Mouse (Mus musculus) intestine, embryonic 16.5 days (tissue): ENCODE measurements around the gene Esyt2. TPM values are rescaled to one million over a fixed set of nuclear protein-coding genes. Genes with fewer than 3 reads are reported as not detected.
A peak's percentile ranks its signal among the peaks of the same experiment; 100 is the strongest.
"Not testable (repeated sequence)": the region's sequence is repeated elsewhere in the genome, so short reads cannot be mapped to it uniquely, and the experiment has no call there.

Experiments used
- ATAC-seq: fragments of 200-750 bp; cut with Nextera tagmentation; 2 replicates; pipeline ENCODE4 v1.8.0; 2017; ENCODE audit warnings: moderate TSS enrichment, moderate library complexity
- H3K27ac ChIP-seq: fragments of 300-500 bp; sonication (generic); 2 replicates; pipeline ENCODE4 v1.5.1; 2014; ENCODE audit warnings: mild to moderate bottlenecking, low read length
- H3K27me3 ChIP-seq: fragments of 300-500 bp; sonication (generic); replicated peaks from 2 replicates; pipeline ENCODE4 v1.6.1; 2014; ENCODE audit warnings: low read length, control low read depth, mixed read lengths; ENCODE audit not compliant: control insufficient read depth, insufficient read depth
- H3K36me3 ChIP-seq: fragments of 300-500 bp; sonication (generic); 2 replicates; pipeline ENCODE4 v1.6.1; 2014; ENCODE audit warnings: low read length, control low read depth; ENCODE audit not compliant: control insufficient read depth, insufficient read depth
- H3K4me1 ChIP-seq: fragments of 300-500 bp; sonication (generic); 2 replicates; pipeline ENCODE4 v1.6.1; 2014; ENCODE audit warnings: low read length, control low read depth, mixed read lengths; ENCODE audit not compliant: control insufficient read depth, insufficient read depth
- H3K4me2 ChIP-seq: fragments of 300-500 bp; sonication (generic); 2 replicates; pipeline ENCODE4 v1.6.1; 2014; ENCODE audit warnings: low read depth, low read length, control low read depth
- H3K4me3 ChIP-seq: fragments of 300-500 bp; sonication (generic); 2 replicates; pipeline ENCODE4 v1.5.1; 2014; ENCODE audit warnings: mild to moderate bottlenecking, low read length
- H3K9ac ChIP-seq: fragments of 300-500 bp; sonication (generic); 2 replicates; pipeline ENCODE4 v1.6.1; 2014; ENCODE audit warnings: low read depth, low read length
- H3K9me3 ChIP-seq: fragments of 300-500 bp; sonication (generic); 2 replicates; pipeline ENCODE4 v1.6.1; 2016; ENCODE audit warnings: low read length, control low read depth; ENCODE audit not compliant: control insufficient read depth
- WGBS: fragments of 180-500 bp; shearing (Covaris S2); extraction: QIAGEN DNeasy Blood & Tissue Kit; methylation state at CpG from one replicate; pipeline ENCODE4 v1.1.7; 2014; 5-methylcytosine and 5-hydroxymethylcytosine counted together
- polyA plus RNA-seq: library from polyadenylated mRNA; unstranded; fragments of >200 nt; fragmentation: Nextera tagmentation; extraction: Ambion mirVana; gene quantifications from 2 replicates; pipeline ENCODE4 v1.2.1, GENCODE M21; 2015

Gene Esyt2
- polyA plus RNA-seq, 1 experiment from 2014 or later, result 15.7 TPM

DNA sequence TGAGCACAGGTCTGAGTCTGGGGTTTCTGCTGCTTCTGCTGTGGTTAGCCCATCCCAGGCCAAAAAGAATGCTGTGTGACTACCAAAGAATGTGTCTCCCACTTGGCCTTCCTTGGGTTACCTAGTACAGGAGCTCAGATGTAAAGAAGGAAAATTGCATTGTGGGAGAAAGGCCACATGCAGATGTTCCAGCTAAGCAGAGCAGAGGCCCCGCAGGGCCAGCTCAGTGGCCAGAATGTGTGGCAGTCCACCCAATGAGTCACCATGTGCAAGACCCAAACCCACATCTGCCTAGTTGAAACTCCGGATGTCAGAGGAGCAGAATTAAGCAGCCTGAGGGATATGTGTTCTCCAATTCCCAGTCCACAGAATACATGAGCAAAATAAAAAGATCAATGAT, 22.7 kb upstream of the Esyt2 start:
- no peak for ATAC-seq
- Histone ChIP-seq H3K9ac (no peak overlapping the region), H3K27me3 (no peaks in the 10 kb centered on the region), H3K27ac (no peak overlapping the region), H3K9me3 (no peaks in the 10 kb centered on the region), H3K4me2 (no peak overlapping the region), H3K36me3 (no peaks in the 10 kb centered on the region), H3K4me3 (no peak overlapping the region), H3K4me1 (0 out of 2 replicates have a peak, but pooled peaks cover 2% of the 10 kb centered on the region)
- 90% methylated on average over 2 of the region's 2 CpGs for WGBS

DNA sequence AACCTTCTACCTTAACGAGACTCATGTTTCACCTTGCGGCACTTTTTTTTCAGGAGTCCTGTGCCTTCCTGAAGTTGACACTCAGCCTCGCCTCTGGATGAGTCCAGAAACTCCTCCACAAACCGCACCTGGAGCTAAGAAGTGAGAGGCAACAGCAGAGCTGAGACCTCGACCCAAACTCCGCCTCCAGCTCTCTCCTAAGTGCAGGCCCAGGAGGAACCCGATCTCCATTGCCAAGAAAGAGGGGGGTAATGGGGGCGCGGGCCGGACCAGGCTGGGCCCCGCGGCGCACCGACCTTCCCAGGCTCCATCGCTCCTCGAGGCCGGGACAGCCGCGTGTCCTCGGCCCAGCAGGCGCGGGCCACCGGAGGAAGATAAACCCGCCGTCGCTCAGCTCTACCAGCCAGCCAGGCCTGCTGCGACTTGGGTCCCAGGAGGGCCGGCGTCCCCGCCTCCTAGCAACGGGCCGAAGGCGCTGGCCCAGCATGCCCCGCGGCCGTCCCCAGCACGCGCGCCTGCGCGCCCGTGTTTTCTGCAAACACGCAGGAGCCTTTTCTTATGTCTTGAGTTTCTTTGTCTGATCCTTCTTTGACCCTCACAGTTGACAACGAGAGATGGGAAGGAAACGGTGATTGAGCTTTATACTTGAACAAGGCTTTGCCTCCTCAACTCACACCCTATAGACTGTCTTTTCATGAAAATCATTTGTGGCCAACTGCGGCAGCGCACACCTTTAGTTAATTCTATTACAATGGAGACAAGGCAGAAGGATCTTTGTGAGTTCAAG, 18.2 kb upstream of the Esyt2 start, which contains the start of gene Wdr60:
TSS of gene Wdr60 (minus strand) at position 468 of the 787 bp plus-strand sequence.
- no peaks in the 10 kb centered on the region for H3K36me3 ChIP-seq
- peak within 1 kb of the TSS; percentile 66 for H3K4me2 ChIP-seq
- peak within 1 kb of the TSS; percentile 90 for H3K9ac ChIP-seq
- peak; percentile 100 for ATAC-seq
- H3K27ac ChIP-seq, result peak within 1 kb of the TSS; percentile 67
- H3K9me3 ChIP-seq, result no peaks in the 10 kb centered on the region
- H3K4me3 ChIP-seq, result peak within 1 kb of the TSS; percentile 80
- WGBS, result 4% methylated on average over 47 of the region's 47 CpGs
- H3K4me1 ChIP-seq, result 0 out of 2 replicates have a peak, but pooled peaks cover 2% of the 10 kb centered on the region
- no peaks in the 10 kb centered on the region for H3K27me3 ChIP-seq

DNA sequence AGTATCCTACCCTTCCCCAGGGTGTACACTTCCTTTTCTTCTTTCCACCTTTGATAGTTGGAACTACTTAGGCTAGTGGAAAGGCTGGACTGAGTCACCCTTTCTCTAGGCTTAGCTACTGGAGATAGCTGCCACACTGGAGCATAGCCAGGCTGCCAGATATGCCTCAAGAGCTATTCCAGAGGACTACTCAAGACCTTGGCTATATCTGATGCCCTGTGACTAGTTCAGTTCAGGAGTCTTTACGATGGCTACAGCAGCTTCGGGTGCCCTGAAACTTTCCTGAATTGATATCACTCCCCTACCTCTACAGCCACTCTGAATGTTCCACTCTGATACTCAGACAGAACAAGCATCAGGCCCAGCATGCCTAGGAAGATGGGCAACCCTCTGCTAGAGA, 16.2 kb upstream of the Esyt2 start:
- 80% methylated on average over 2 of the region's 2 CpGs for WGBS
- H3K36me3 ChIP-seq, result no peaks in the 10 kb centered on the region
- ATAC-seq, result no peak
- no peaks in the 10 kb centered on the region for H3K27me3 ChIP-seq
- H3K9me3 ChIP-seq, result no peaks in the 10 kb centered on the region
- H3K4me3 ChIP-seq, result no peak overlapping the region
- no peak overlapping the region for H3K27ac ChIP-seq
- no peak overlapping the region for H3K9ac ChIP-seq
- H3K4me1 ChIP-seq, result 0 out of 2 replicates have a peak, but pooled peaks cover 2% of the 10 kb centered on the region
- no peak overlapping the region for H3K4me2 ChIP-seq

DNA sequence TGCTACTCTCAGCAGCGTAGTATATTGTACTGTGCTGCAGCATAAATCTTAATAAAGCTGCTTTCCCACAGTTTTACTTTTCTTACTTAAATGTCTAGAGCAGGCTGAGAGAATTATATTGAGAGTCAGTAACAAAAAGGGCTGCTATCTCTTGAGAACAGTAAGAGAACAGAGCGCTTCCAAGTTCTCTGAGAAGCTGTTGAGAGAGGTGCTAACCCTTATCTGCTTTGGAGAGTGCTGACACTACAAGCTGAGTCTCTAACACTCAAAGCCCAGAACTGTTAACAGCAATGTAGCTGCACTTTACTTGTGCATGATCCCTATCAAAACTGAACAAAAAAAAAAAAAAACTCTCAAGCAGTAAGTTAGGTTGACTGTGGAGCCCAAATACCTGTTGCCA, 15.7 kb upstream of the Esyt2 start:
- H3K9me3 ChIP-seq, result no peaks in the 10 kb centered on the region
- no peak for ATAC-seq
- no peaks in the 10 kb centered on the region for H3K27me3 ChIP-seq
- 82% methylated on average over 2 of the region's 2 CpGs for WGBS
- no peak overlapping the region for H3K27ac ChIP-seq
- no peak overlapping the region for H3K4me2 ChIP-seq
- H3K36me3 ChIP-seq, result no peaks in the 10 kb centered on the region
- H3K4me1 ChIP-seq, result 0 out of 2 replicates have a peak, but pooled peaks cover 2% of the 10 kb centered on the region
- no peak overlapping the region for H3K9ac ChIP-seq
- H3K4me3 ChIP-seq, result no peak overlapping the region

DNA sequence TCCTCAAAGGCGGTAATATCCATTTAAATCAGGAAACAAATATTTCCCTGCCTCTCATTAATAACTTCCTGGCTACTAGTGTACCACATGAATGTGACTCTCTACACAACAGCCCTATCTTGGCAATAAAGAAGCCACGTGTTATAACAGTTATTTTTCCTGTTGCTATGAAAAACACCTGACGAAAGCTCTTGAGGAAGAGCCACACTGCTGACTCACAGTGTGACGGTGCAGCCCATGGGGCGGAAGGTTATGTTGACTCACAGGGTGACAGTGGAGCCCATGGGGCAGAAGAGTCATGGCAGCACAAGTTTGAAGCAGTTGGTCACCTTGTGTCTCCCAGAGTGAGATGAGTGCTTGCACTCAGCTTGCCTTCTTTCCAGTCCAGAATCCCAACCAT, 11.5 kb upstream of the Esyt2 start:
- ATAC-seq, result peak; percentile 82
- Histone ChIP-seq H3K27ac (no peak overlapping the region), H3K4me2 (no peak overlapping the region), H3K27me3 (no peaks in the 10 kb centered on the region), H3K4me1 (no peaks in the 10 kb centered on the region), H3K9me3 (no peaks in the 10 kb centered on the region), H3K9ac (no peak overlapping the region), H3K4me3 (no peak overlapping the region), H3K36me3 (no peaks in the 10 kb centered on the region)
- 71% methylated on average over 5 of the region's 5 CpGs for WGBS

DNA sequence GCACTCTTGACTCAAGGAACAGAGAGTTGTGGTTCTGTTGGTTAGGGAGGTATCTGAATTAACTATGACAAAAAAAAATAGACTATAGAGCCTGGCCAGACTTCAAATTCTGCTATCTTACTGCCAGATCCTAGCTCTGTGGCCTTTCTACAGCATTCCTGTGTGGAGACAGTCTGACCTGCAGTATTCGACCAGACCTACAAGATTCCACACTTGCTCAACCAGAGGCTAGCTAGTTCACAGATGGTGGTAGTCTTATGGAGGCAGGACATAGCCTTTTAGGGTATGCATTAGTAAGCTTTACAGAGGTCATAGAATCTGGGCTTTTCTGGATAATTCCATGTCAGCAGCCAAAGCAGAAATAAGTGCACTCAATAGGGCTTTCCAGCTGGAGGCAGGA, 10.5 kb upstream of the Esyt2 start:
- Histone ChIP-seq H3K4me3 (no peak overlapping the region), H3K9ac (no peak overlapping the region), H3K27ac (no peak overlapping the region), H3K36me3 (no peaks in the 10 kb centered on the region), H3K4me1 (no peaks in the 10 kb centered on the region), H3K27me3 (no peaks in the 10 kb centered on the region), H3K9me3 (no peaks in the 10 kb centered on the region), H3K4me2 (no peak overlapping the region)
- 68% methylated on average over 1 of the region's 1 CpGs for WGBS
- no peak for ATAC-seq

DNA sequence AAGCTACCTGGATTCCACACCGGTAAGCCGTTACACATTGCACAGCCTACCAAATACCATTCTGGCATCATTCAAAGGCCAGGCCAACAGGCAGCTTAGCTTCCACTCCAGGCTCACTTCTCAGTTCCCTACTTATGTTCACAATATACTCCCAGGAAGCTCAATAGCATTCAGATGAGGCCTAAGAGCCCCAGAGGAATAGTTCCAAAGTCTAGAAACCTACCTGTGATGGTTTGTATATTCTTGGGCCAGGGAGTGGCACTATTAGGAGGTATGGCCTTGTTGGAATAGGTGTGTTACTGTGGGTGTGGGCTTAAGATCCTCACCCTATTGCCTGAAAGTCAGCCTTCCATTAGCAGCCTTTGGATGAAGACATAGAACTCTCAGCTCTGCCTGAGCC, 9.9 kb upstream of the Esyt2 start:
- Histone ChIP-seq H3K4me1 (no peaks in the 10 kb centered on the region), H3K27ac (no peak overlapping the region), H3K36me3 (no peaks in the 10 kb centered on the region), H3K9ac (no peak overlapping the region), H3K27me3 (no peaks in the 10 kb centered on the region), H3K4me3 (no peak overlapping the region), H3K4me2 (no peak overlapping the region), H3K9me3 (no peaks in the 10 kb centered on the region)
- peak; percentile 75 for ATAC-seq
- 95% methylated on average over 2 of the region's 2 CpGs for WGBS

DNA sequence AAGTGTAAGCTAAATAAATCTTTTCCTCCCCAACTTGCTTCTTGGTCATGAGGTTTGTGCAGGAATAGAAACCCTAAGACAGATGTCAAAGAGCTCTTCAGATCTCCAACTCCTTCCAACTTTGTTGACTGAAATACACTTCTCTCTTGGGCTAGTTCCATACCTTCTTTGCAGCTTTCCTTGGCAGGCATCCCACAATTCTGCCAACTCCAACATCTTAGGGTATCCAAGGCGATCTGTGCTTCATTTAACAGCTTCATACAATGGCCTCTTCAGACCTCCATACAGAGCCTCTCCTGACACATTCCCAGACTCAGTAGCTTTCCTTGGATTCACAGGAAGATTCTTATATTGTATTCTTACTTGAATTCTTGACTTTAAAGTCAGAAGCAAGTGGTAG, 7.3 kb upstream of the Esyt2 start:
- Histone ChIP-seq H3K4me3 (no peak overlapping the region), H3K9me3 (no peaks in the 10 kb centered on the region), H3K4me1 (no peaks in the 10 kb centered on the region), H3K27me3 (no peaks in the 10 kb centered on the region), H3K9ac (no peak overlapping the region), H3K27ac (no peak overlapping the region), H3K36me3 (no peaks in the 10 kb centered on the region), H3K4me2 (no peak overlapping the region)
- WGBS, result 56% methylated on average over 1 of the region's 1 CpGs
- ATAC-seq, result no peak

DNA sequence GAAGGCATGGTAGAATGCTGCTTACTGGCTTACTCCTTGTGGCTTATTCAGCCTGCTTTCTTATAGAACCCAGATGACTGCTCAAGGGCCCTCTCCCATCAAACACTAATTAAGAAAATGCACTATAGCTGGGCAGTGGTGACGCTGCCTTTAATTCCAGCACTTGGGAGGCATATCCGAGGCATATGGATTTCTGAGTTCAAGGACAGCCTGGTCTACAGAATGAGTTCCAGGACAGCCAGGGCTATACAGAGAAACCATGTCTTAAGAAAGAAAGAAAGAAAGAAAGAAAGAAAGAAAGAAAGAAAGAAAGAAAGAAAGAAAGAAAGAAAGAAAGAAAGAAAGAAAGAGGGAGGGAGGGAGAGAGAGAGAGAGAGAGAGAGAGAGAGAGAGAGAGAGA, 5.9 kb upstream of the Esyt2 start, which contains the start of gene Gm11027:
TSS of gene Gm11027 (plus strand) at position 301 of the 400 bp plus-strand sequence.
- not testable (repeated sequence) for H3K4me1 ChIP-seq, ATAC-seq, H3K4me2 ChIP-seq, H3K27me3 ChIP-seq, H3K4me3 ChIP-seq, H3K9ac ChIP-seq, H3K36me3 ChIP-seq, H3K27ac ChIP-seq, H3K9me3 ChIP-seq
- WGBS, result 90% methylated on average over 2 of the region's 2 CpGs
